Mouse (Mus musculus): ENCODE data around the gene Gm10073.

Gene Gm10073

DNA sequence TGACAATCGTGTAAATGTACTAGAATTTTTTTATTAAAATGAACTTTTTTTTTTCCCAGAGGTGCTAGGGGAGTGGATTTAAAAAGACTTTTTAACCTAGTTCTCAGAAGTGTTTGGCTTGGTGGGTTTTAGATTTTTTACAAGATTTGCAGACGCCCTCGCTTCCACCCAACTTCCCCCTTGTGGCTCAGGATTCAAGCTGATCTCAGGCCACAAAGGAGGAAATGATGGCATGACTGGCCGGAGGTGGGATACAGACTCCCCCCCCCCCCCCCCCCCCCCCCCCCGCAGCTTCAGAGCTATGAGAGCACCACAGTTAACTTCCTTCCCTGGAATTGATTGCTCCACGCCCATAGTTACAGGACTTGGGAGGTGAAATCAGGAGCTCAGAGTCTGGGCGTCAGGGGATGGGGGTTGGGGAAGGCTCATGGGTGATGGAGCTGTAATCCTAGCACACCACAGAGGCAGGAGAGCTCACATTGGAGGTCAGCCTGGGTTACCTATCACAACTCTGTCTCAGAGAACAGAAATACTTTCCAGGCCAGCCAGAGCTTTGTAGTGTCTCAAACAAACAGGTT is 17.1 kb downstream of the Gm10073 start:
- in situ Hi-C loops (cut with MboI, MseI) = no loop called here

DNA sequence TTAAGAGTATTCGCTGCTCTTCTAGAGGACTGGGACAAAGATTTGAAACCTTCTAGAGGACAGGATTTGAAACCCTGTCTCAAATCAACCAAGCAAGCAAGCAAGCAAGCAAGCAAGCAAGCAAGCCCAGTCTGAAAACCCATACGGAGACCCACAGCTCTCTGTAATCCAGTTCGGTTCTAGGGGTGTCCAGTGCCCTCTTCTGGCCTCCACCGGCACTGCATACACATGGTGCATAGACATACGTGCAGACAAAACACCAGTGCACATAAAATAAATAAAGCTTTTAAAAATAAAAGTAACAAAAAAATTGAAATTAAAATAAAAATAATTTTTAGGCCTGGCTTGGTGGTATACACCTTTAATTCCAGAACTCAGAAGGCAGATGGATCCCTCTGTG is 19.2 kb downstream of the Gm10073 start:
- in situ Hi-C loops (cut with MboI, MseI) = no loop called here

DNA sequence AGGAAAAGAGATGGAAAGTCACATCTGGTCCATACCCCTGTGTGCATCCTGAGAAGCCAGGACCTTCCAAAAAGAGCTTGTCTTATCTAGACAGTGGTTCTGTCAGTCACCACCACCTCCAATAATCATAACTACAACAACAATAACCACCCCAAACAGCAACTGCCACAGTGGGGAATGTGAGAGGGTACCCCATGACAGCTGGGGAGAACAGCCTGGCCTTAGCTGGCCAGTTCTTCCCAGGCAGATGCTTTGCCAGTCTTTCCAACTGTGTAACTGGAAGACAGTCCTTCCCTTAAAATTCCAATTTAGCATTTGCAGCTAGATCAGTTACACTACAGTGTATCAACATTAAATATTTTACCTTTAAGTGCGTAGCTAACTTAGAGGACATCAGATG is 22.4 kb downstream of the Gm10073 start:
- in situ Hi-C loops (cut with MboI, MseI) = no loop called here

DNA sequence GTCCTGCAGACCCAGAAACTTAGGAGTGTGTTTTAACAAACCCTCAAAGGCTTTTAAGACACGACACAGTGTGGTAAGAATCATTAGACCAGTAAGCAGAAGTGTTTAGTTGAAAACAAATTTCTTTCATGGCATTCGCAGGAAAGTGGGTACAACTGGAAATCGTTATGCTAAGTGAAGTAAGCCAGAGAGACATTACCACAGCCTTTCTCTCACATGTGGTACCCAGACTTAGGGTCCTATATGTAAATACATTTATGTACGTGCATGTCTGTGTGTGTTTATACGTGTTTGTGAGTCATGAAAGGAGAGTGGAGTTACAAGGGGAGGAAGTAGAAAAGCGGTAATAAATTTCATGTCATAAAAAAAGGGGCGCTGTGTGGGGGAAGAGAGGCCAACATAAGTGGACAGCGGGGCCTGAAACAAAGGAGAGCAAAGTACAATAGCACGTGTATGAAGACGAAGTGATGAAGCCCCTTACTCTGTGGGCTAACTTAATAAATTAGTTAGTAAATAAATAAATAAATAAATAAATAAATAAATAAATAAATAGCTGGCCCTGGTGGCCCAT is 24.8 kb downstream of the Gm10073 start:
- in situ Hi-C loops (cut with MboI, MseI) = loop anchor here in 1 of 2 experiments (10.0 kb wide), 1 partner anchor 134 kb away; the partner anchor contains the start of gene Zfp90

DNA sequence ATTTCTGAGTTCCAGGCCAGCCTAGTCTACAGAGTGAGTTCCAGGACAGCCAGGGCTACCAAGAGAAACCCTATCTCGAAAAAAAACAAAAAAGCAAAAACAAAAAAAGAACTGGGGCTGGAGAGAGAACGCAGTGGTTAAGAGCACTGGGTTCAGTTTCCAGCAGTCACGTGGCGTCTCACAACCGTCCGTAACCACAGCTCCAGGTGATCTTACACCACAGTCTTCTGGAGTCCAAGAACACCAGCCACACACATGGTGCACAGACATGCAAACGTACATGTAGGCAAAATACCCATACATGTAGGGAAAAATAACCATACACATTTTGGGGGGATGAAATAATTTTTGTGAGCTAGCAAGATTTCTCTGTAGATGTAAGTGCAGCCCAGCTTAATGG is 26.5 kb downstream of the Gm10073 start:
- in situ Hi-C loops (cut with MboI, MseI) = loop anchor here in 1 of 2 experiments (10.0 kb wide), 1 partner anchor 132 kb away; the partner anchor contains the start of gene Zfp90

DNA sequence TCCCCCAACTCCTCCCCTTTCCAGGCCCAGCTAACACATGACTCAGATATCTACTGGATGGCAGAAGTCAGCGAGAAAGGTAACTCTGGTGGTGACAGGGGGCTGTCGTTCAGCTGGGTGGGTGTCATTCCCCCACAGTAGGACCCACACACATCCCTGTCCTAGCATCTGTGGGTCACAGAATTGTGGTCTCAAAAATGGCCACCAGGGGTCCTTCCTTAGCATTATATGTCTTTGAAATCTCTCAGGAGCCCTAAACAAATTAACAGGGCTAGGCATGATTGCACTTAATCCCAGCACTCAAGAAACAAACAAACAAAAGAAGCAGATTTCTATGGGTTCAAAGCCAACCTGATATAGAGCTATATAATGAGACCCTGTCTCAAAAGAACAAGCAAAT is 28.1 kb downstream of the Gm10073 start:
- in situ Hi-C loops (cut with MboI, MseI) = loop anchor here in 1 of 2 experiments (10.0 kb wide), 1 partner anchor 130 kb away; the partner anchor contains the start of gene Zfp90

DNA sequence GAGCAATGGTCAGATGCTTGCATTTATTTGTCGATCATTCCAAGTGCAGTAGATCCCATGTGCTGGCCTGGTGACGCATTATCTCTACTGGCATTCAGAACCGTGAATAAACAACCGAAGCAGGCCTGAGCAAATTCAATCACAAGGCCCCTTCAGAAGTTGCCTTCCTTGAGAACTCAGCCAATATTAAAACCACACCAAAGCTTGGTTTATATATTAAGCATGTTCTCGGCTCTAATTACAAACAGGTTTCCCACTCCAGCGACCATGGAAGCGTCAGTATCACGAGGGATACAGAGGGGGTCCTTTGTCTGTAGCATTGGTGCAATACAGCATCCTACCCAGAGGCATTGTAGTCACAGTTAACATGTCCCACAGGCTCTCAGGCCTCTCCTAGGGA is 30.2 kb downstream of the Gm10073 start:
- in situ Hi-C loops (cut with MboI, MseI) = loop anchor here in 1 of 2 experiments (10.0 kb wide), 1 partner anchor 128 kb away; the partner anchor contains the start of gene Zfp90

DNA sequence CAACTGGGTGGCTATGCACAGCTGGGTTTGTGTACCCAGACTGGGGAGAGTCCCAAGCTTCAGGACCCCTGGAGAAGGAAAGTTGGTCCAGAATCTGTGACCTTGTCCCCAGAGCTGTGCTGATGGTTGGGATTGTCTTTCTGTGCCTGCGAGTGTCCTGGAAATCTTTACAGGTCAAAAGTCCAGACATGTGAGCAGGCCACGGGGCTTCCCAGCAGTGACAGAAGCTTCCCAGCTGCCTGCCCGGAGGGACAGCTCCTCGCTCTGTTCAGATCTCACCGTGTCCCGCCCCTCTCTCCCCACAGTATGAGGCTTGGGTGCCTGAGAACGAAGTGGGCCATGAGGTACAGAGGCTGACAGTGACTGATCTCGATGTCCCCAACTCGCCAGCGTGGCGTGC is 32.3 kb downstream of the Gm10073 start:
- in situ Hi-C loops (cut with MboI, MseI) = loop anchor here in 1 of 2 experiments (10.0 kb wide), 1 partner anchor 126 kb away; the partner anchor contains the start of gene Zfp90

DNA sequence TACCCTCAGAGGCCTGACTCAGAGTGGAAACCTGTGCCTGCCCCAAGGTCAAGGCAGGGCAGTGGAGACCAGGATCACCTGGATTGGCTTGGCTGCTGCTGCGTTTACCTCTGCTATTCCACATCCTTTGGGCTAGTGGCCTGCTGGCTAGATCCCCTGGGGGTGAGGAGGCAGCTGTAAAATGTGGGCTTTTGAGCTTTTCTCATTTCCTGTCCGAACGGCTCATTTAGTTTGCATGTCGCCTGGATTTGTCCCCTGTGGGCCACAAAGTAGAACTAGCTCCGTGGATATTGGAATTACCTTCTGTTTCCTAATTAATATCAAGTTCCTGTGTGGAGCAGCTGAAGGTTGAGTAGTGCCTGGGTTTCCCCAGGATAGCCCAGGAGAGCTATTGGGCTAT is 34.1 kb downstream of the Gm10073 start:
- in situ Hi-C loops (cut with MboI, MseI) = loop anchor here (5.0 to 10.0 kb wide), 2 partner anchors 92 to 124 kb away; partner anchors contain the start of gene Zfp90 (in 1 of the 2)

DNA sequence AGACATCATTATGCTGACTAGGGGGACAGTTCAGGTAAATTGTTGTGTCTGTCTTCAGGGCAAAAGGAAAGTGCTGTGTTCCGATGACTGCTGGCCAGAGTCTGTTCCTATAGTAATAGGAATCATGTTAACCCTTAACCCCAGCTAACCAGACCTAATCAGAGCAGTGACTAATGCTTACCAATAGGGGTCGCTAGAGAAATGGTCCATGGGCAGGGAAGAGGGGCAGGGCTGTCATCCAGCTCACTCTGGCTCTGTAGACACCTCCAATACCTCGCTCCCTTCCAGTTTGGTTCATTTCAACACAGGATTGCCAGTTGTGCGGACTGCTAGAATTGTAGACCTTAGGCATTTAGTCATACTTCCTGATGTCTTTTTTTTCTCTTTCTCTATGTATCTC is 37.8 kb downstream of the Gm10073 start:
- in situ Hi-C loops (cut with MboI, MseI) = loop anchor here (5.0 to 10.0 kb wide), 2 partner anchors 88 to 121 kb away; partner anchors contain the start of gene Zfp90 (in 1 of the 2)

DNA sequence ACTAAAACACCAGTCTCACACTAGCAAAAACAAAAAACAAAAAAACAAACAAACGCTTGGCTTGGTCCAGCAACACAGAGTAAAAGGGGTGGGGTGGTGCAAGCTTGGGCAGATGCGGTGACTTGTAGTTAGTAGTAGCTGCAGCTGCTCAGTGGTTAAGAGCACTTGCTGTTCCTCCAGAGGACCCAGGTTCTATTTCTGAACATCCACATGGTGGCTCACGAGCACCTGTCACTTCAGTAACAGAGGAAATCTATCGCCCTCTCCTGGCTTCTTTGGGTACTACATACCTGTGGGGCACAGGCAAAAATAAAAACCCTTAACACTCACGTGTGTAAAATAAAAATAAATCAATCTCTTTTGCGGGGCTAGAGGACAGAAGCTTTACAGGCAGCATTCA is 38.8 kb downstream of the Gm10073 start:
- in situ Hi-C loops (cut with MboI, MseI) = loop anchor here in 1 of 2 experiments (5.0 to 10.0 kb wide), 2 partner anchors 87 to 120 kb away; partner anchors contain the start of gene Zfp90

DNA sequence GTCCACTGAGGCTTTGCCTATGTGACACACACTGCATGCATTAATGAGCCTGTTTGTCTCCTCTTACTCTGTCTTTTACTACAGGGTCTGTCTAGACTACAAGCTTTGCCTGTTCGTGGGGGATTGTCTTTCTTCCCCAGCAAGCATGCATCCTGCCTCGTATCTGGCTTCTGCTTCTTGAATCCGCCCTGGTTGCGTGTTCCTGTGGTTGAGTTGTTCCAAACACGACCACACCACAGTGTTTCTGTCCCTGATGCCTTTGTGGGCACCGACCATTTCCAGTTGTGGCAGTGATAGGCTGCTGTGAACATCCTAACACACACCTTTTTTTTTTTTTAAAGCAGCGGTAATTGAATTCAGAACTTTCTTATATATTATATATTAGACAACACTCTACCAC is 39.6 kb downstream of the Gm10073 start:
- in situ Hi-C loops (cut with MboI, MseI) = loop anchor here in 1 of 2 experiments (5.0 to 10.0 kb wide), 2 partner anchors 86 to 119 kb away; partner anchors contain the start of gene Zfp90

DNA sequence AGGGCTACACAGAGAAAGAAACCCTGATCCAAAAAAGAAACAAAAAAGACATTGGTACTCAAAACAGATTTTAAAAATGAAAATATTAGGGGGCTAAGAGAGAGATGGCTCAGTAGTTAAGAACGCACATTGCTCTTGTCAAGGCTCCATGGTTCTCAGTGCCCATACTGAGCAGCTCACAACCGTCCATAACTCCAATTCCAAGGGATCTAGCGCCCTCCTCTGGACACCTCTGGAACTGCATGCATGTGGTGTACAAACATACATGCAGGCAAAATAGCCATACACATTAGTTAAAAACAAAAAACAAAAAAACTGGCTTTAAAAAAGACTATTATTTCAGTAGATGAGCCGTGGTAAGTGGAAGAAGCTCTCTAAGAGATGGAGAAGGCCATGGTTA is 42.7 kb downstream of the Gm10073 start:
- in situ Hi-C loops (cut with MboI, MseI) = loop anchor here in 1 of 2 experiments (5.0 to 10.0 kb wide), 2 partner anchors 83 to 116 kb away; partner anchors contain the start of gene Zfp90

DNA sequence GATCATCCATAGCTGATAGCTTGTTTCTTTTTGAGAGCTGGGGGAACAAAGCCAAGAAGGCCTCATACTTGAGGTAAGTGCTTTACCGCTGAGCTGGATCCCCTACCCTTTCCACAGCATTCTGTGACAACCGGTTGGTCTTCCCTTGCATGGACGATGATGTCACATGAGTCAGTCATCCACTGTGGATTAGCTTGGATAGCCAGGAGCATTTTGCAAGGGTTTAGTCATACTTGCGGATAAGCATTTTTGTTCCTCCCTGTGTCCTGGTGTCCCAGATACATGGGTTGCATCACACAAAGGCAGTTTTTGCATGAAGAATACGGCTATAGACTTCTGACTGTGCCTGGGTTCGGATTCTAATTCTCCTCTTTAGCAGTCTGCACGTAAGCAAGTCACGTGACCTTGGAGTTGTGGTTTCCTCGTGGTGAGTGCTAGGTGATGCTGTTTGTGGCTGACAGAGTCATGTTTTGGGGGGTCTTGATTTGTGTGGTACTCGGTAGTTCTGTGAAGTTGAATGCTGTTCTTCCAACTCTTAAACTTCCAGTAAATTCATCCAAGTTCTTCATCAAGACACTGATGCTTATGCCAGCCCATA is 43.3 kb downstream of the Gm10073 start:
- in situ Hi-C loops (cut with MboI, MseI) = loop anchor here in 1 of 2 experiments (5.0 to 10.0 kb wide), 2 partner anchors 83 to 115 kb away; partner anchors contain the start of gene Zfp90

DNA sequence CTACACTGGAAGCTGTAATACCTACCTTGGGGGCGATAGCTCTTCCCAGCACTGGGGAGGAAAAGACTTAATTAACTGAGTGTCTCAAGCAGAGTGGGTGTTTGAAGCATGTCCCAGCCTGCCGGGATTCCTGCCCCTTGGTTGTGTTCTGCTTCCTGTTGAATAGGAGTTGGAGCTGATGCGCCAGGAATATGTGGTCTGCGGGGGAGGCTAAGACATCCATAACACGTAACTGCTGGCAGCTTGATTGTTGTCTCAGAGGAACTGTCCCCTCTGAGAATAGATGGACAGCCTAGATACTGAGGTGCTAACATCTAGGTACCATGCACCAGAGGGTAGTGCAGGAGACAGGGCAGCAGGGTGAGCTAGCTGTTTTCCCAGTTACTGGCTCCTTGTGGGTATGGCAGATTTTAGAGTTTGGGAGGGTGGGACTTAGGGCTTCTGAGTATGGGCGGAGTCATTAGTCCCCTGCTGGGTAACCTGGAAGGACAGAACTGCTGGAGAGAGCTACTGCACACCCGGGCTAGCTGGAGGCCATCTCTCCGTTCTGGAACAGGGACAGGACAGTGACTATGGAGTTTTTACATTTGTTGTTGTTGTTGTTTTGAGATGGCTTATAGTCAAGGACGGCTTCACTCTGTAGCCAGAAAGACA is 44.5 kb downstream of the Gm10073 start:
- in situ Hi-C loops (cut with MboI, MseI) = no loop called here

DNA sequence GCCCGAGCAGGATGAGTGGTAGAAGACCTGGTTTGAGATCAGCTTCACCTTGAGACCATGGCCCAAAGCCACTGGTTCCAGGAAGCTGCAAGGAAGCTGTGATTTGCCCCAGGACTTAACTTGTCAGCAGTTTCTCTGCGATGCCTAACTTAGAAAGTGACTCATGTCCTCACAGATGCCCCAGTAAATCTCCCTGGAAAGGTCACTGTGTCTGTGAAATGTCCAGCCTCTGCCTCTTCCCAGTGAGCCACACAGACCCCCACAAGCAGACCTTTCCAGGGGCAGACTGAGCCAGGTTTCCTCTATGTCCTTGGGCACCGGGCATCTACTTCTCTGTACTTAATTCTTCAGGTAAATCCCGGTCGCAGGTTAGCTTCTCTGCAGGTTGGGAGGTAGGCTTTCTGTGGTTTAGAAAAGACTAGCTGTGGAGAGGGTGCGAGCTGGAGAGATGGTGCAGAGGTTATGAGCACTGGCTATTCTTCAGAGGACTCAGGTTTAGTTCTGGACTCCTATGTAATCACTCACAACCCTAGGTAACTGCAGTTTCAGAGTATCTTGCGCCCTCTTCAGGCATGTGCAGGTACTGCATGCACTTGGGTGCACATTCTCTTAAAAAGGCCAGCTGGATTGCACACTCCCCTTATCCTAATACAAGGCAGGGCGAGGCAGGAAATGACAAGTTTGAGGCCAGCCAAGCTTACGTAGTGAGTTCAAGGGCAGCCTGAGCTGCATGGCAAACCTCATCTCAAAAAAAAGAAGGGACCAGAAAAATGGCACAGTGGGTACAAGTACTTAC is 45.8 kb downstream of the Gm10073 start:
- in situ Hi-C loops (cut with MboI, MseI) = no loop called here

DNA sequence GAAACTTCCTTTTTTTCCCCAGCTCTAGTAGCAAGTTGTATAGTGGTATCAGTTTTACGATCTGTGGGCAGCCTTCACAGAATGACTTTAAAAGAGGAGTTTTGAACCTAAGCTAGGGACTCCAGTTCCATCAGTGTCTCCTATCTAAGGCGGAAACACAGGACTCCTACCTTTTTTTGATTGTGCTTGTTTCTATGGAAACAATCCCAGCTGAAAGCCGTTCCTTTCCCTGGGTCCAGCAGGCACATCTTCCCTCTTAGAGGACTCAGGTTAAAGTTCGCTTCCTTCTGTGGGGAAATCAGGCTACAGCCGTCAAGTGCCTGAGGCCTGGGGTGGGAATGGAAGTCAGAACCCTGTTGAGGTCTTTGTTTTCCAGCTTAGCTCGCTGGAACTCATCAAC is 46.5 kb downstream of the Gm10073 start:
- in situ Hi-C loops (cut with MboI, MseI) = no loop called here
